Mouse (Mus musculus) spleen, postnatal 4 days (tissue): ENCODE results near the gene Lrrc41.

ENCODE experiments used
- DNase-seq, 2 experiments: peaks; one replicate each; pipeline ENCODE4 v3.0.0; 2022; ENCODE audit warnings: low spot score in 2 of 2

Gene Lrrc41

DNA sequence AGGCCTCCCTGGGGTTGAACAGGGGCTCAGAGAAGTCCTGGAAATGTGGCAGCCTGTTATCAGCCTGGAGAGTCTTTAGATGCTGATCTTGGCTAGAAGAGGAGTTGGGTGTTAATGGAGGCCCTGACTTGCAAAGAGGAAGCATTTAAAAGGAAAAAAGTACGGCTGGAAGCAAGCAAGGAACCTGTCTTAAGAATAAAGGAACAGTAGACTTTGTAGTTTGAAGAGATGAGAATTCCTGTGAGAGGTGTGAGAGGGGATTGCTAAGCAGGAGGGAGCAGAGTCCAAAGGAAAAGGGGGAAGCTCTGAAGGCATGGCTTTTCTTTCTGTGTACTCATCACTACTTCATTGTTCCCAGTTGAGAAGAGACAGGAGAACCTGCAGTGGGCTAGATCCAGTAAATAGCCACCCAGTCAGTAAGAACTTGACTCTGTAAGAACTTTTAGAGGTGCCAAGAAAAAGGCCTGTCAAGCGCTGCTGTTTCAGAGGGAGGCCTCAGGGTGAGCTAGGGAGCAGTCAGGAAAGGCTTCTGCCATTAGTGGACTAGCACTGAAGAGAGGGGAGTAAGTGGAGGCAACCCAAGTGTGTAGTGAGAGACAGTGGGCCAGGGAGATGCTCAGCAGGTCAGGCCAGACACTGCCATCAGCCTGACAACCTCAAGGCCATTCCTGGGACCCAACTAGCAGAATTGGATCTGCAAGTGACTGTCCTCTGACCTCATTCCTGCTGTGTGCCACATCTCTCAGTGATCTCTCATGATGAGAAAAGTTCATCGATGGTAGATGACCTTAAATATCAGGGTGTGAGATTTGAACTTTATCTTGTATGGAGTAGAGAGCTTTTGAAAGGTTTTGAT lies 2.4 kb downstream of the Lrrc41 start:
- no peak for DNase-seq

GRCm38 (mm10) chr4:116088510-116089249 lies 13.6 kb downstream of the Lrrc41 start:
- DNase-seq: no peak

DNA sequence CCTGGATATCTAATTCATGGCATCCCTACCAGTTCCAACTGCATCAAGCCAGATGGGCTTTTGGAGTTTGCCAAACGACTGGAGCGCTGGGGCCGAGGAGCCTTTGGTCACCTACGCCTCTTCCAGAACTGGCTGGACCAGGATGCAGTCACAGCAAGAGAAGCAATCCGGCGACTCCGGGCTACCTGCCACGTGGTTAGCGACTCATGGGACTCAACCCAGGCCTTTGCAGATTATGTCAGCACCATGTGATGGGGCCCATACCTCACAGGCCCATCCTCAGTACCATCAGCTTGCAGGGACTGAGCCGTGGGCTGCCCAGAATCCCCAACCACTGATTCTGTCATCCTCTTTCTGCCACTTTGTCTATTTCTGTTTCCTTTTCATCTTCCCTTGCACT lies 21.2 kb downstream of the Lrrc41 start:
- DNase-seq: no peak

- no peak for DNase-seq
Measured at GRCm38 (mm10) chr4:116097211-116097610, 22.1 kb downstream of the Lrrc41 start.

- no peak for DNase-seq
Measured at GRCm38 (mm10) chr4:116100959-116101358, 25.9 kb downstream of the Lrrc41 start.

GRCm38 (mm10) chr4:116105278-116105677 lies 30.2 kb downstream of the Lrrc41 start:
- DNase-seq: no peak

GRCm38 (mm10) chr4:116110695-116111094 lies 35.6 kb downstream of the Lrrc41 start:
- DNase-seq: no peak

DNA sequence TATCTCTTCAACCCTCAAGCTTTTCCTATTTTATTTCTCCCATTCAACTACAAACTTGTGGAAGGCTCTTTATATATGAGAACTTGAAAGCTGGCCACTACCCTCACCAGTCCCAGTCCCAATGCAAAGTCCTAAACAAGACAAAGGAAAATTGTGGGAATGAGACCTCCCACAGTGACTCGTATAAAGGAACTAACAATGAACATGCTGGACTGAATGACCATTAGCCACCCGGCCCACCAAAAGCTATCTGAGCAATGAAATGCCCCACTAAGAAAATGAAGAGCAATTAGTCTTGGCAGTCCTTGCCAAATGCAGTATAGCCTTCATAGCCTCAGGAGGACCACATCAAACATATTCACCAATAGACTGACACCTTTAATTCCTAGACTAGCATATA lies 36.4 kb downstream of the Lrrc41 start:
- DNase-seq: no peak

DNA sequence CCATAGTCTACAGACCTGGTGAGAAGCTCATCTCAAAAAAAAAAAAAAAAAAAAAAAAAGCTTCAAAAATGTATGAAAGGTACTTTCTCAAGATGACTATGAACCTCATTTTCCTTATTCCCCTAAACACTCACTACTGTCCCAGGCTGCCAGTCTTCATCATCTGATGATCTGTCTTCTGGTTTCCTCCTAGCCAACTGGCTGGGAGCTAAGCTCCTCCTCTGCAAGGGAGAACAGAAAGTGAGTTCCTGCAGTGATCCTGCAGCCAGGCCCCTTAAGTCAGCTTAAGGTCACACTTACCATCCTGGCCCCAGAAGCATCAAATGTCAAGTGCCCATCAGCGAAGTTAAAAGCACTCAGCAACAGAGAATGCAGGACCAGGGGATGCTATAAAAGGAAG lies 47.7 kb downstream of the Lrrc41 start:
- DNase-seq: peak in 1 of 2 experiments; percentile 56

DNA sequence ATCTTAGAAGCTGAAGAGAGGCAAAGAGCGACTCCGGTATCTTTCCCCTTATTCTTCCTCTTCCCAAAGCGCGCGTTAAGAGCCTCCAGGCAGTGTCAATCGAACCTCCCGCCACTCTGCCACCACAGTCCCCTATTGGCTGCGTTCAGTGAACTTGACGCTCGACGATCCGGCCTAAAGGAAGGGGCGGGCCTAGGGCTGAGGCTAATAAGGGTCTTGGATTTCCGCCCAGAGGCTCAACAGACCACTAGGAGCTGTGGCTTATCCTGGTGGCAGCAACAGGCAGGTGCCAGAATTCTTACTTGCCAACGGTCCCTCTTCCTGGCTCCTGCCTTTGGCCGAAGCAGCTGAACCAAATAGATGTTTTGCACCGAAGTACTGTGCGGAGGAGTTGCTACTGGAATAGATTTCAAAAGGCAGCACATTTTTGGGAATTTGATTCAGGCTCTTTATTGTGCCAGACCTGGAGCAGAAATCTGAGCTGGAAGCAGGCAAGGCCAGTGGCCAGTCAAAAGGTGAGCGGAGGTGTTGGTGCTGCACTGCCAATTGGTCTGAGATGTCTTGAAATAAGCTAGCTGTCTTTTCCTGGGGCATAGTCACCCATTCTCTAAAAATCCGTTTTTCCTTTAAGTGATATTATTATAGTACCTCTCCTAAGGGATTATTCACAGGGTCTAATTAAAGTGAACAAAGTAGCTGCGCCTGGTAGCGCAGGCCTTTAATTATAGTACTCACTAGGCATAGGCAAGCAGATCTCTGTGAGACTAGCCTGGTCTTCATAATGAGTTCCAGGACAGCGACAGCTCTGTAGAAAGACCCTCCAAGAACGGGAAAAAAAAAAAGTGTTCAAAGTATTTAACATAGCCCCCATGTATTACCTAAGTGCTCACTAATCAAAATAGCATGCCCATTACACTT lies 48.8 kb downstream of the Lrrc41 start, which contains the start of the genes Rad54l and Pomgnt1:
Gene Rad54l, minus strand, starts transcription at position 89 of the 918 bp plus-strand sequence.
Gene Pomgnt1, plus strand, starts transcription at position 239 of the 918 bp plus-strand sequence.
- DNase-seq: peak; percentile 83 to 89

GRCm38 (mm10) chr4:116125803-116126386 lies 50.8 kb downstream of the Lrrc41 start:
- DNase-seq: no peak

GRCm38 (mm10) chr4:116127956-116128355 lies 52.9 kb downstream of the Lrrc41 start:
- DNase-seq: no peak

GRCm38 (mm10) chr4:116133126-116133525 lies 58.1 kb downstream of the Lrrc41 start:
- no peak for DNase-seq

- DNase-seq: no peak
Measured at GRCm38 (mm10) chr4:116134990-116135389, 59.9 kb downstream of the Lrrc41 start.

GRCm38 (mm10) chr4:116137421-116137996 lies 62.4 kb downstream of the Lrrc41 start:
- DNase-seq: no peak

- DNase-seq: no peak
Measured at GRCm38 (mm10) chr4:116140801-116141574, 65.9 kb downstream of the Lrrc41 start.

DNA sequence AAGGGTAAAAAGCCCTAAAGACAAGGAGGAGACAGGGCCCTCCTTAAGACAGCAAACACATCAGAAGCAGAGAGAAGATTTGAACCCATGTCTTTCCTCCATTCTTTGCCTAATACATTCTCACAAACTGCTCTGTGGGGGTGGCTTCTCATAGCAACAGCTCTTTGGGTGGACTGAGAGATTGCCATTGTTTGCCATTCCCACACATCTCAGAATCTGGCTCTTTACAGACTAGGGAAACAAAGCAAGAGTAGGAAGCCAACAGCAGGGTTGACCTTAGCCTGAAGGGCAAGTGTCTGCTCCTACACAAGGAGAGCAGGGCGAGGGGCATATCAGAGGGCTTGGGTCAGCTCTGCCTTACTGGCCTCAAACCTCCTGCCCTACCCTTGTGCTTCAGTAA lies 66.7 kb downstream of the Lrrc41 start:
- no peak for DNase-seq

GRCm38 (mm10) chr4:116142269-116142668 lies 67.2 kb downstream of the Lrrc41 start:
- no peak for DNase-seq

GRCm38 (mm10) chr4:116143317-116143811 lies 68.3 kb downstream of the Lrrc41 start:
- no peak for DNase-seq
